Mouse (Mus musculus): ENCODE results near the gene Pik3r3. TPM values are rescaled to one million over a fixed set of nuclear protein-coding genes. Genes with fewer than 3 reads are reported as not detected.
A peak's percentile ranks its signal among the peaks of the same experiment; 100 is the strongest.

The Pik3r3 gene
- total RNA-seq, 2 experiments from 2014 or later: 9.8 to 10.6 TPM

GRCm38 (mm10) chr4:116342119-116342518 is 120.7 kb downstream of the Pik3r3 start:
- intact Hi-C loops (cut with DNase I): loop anchor here (1.0 to 5.0 kb wide), 3 partner anchors 61 to 255 kb away; partner anchors contain the start of gene Ccdc17
- DNase-seq: peak; percentile 55

DNA sequence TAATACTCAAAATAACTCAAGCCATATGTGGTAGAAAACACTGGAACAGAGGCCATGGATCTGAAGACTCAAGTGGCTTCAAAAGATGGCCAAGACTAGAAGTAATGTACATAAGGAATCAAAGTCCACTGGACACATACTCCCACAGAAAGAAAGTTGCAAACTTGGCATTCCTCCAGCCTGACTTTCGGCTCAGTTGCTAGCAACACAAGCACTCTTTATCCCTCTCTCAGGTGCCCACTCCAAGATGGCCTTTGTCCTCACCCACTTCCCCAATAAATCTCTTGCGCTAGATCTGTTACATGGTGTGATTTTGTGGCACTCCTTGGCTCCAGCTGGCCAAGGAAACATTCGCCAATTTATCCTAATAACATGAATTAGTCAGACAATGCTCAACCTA is 131.1 kb downstream of the Pik3r3 start:
- intact Hi-C loops (cut with DNase I): no loop called here
- DNase-seq: no peak

Other genes starting within 250 kb of the Pik3r3 start
- under 1 TPM; 0.24 to 0.69 TPM for gene Faah, start 203.7 kb upstream of the Pik3r3 start, total RNA-seq (2021)
- 10 to 100 TPM; 26.9 to 30.8 TPM for gene Nsun4, start 167.7 kb upstream of the Pik3r3 start, total RNA-seq (2021)
- gene Uqcrh, start 146.5 kb upstream of the Pik3r3 start, total RNA-seq (2021): 1,000 to 10,000 TPM; 1,926 to 1,984 TPM
- gene Lrrc41, start 146.3 kb upstream of the Pik3r3 start, total RNA-seq (2021): 10 to 100 TPM; 24.0 to 26.3 TPM
- gene Rad54l, start 97.9 kb upstream of the Pik3r3 start, total RNA-seq (2021): under 1 TPM; 0.22 TPM
- gene Pomgnt1, start 97.8 kb upstream of the Pik3r3 start, total RNA-seq (2021): 10 to 100 TPM; 63.5 to 66.3 TPM
- 1 to 10 TPM; 4.6 to 5.1 TPM for gene Lurap1, start 70.3 kb upstream of the Pik3r3 start, total RNA-seq (2021)
- not detected for gene Tspan1, start 54.0 kb upstream of the Pik3r3 start, total RNA-seq (2021)
- not detected for gene 1700042G07Rik, start 48.2 kb upstream of the Pik3r3 start, total RNA-seq (2021)
- not detected for gene Gm49337, start 48.2 kb upstream of the Pik3r3 start, total RNA-seq (2021)
- 100 to 1,000 TPM; 121 to 129 TPM for gene Mast2, start 242.6 kb downstream of the Pik3r3 start, total RNA-seq (2021)

Measured in heart, postnatal 36 days (tissue).